Mouse (Mus musculus) heart, postnatal 0 days (tissue): Measurements from ENCODE around the gene Agmo. TPM values are rescaled to one million over a fixed set of nuclear protein-coding genes. Genes with fewer than 3 reads are reported as not detected.

Source experiments
- ATAC-seq: fragments of 200-750 bp; cut with Nextera tagmentation; 2 replicates; pipeline ENCODE4 v1.8.0; 2017; ENCODE audit warnings: low read depth, moderate number of reproducible peaks, moderate library complexity; ENCODE audit not compliant: insufficient read depth
- DNase-seq: peaks from one replicate; pipeline ENCODE4 v3.0.0-alpha.2; 2016; ENCODE audit warnings: low spot score
- H3K27ac ChIP-seq: fragments of 300-500 bp; sonication (generic); 2 replicates; pipeline ENCODE4 v1.5.1; 2014; ENCODE audit warnings: low read depth, mild to moderate bottlenecking
- H3K27me3 ChIP-seq: fragments of 300-500 bp; sonication (generic); 2 replicates; pipeline ENCODE4 v1.6.1; 2014; ENCODE audit warnings: low read length, mixed read lengths; ENCODE audit not compliant: control insufficient read depth, insufficient read depth
- H3K36me3 ChIP-seq: fragments of 300-500 bp; sonication (generic); replicated peaks from 2 replicates; pipeline ENCODE4 v1.6.1; 2014; ENCODE audit warnings: low read length, mixed read lengths; ENCODE audit not compliant: control insufficient read depth, insufficient read depth
- H3K4me1 ChIP-seq: fragments of 300-500 bp; sonication (generic); 2 replicates; pipeline ENCODE4 v1.6.1; 2014; ENCODE audit warnings: antibody characterized with exemption; ENCODE audit not compliant: control insufficient read depth, insufficient read depth
- H3K4me2 ChIP-seq: fragments of 300-500 bp; sonication (generic); 2 replicates; pipeline ENCODE4 v1.6.1; 2014; ENCODE audit warnings: low read depth, mild to moderate bottlenecking, low read length, moderate library complexity
- H3K4me3 ChIP-seq: fragments of 300-500 bp; sonication (generic); 2 replicates; pipeline ENCODE4 v1.5.1; 2014; ENCODE audit warnings: low read depth, low read length
- H3K9ac ChIP-seq: fragments of 300-500 bp; sonication (generic); replicated peaks from 2 replicates; pipeline ENCODE4 v1.6.1; 2014; ENCODE audit warnings: low read depth, low read length, mixed read lengths
- H3K9me3 ChIP-seq: fragments of 300-500 bp; sonication (generic); replicated peaks from 2 replicates; pipeline ENCODE4 v1.6.1; 2016; ENCODE audit warnings: low read length; ENCODE audit not compliant: control insufficient read depth
- CTCF ChIP-seq: IDR thresholded peaks from 2 replicates; pipeline ENCODE4 v1.5.1; 2016; ENCODE audit warnings: antibody characterized with exemption, control low read depth, low read depth
- EP300 ChIP-seq: IDR thresholded peaks from 2 replicates; pipeline ENCODE4 v1.6.1; 2016; ENCODE audit warnings: antibody characterized with exemption, low read depth
- WGBS: fragments of 180-500 bp; shearing (Covaris S2); extraction: QIAGEN DNeasy Blood & Tissue Kit; methylation state at CpG from one replicate; pipeline ENCODE4 v1.1.7; 2014; 5-methylcytosine and 5-hydroxymethylcytosine counted together
- polyA plus RNA-seq: library from polyadenylated mRNA; unstranded; fragments of >200 nt; fragmentation: Nextera tagmentation; extraction: Ambion mirVana; gene quantifications from 2 replicates; pipeline ENCODE4 v1.2.1, GENCODE M21; 2015
- total RNA-seq: library from RNA; depleted of rRNA; stranded (reverse); fragments of >200 nt; gene quantifications from 2 replicates; pipeline ENCODE4 v1.2.3, GENCODE M21; 2014; ENCODE audit warnings: low replicate concordance

Gene Agmo
- total and polyA plus RNA-seq, 2 experiments from 2014 or later: 0.70 to 1.9 TPM

DNA sequence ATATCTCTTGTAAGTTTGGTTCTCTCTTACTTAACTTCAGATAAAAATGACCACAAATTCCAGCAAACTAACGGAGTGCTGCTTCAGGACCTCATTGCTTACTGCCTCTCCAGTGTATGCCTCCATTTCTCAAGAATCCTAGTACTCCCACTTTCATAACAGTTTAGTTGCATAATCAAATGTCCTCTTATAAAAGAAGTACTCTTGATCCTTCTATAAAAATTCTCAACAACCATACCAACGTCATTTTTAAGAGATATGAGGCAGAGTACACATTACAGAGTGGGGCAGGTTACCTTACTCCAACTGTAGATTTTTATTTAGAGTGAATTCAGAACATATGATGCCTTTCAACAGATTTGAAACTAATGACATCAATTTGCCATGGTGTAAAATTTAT, 15.7 kb downstream of the Agmo start:
- Histone ChIP-seq H3K4me1 (no peaks in the 10 kb centered on the region), H3K4me2 (no peak overlapping the region), H3K27me3 (no peaks in the 10 kb centered on the region), H3K9ac (no peak overlapping the region), H3K9me3 (no peaks in the 10 kb centered on the region), H3K36me3 (no peaks in the 10 kb centered on the region), H3K27ac (no peak overlapping the region), H3K4me3 (no peak overlapping the region)
- no peak for DNase-seq
- no peak for TF ChIP-seq EP300
- TF ChIP-seq CTCF: no peak
- no peak for ATAC-seq
- 62% methylated on average over 2 of the region's 2 CpGs for WGBS

DNA sequence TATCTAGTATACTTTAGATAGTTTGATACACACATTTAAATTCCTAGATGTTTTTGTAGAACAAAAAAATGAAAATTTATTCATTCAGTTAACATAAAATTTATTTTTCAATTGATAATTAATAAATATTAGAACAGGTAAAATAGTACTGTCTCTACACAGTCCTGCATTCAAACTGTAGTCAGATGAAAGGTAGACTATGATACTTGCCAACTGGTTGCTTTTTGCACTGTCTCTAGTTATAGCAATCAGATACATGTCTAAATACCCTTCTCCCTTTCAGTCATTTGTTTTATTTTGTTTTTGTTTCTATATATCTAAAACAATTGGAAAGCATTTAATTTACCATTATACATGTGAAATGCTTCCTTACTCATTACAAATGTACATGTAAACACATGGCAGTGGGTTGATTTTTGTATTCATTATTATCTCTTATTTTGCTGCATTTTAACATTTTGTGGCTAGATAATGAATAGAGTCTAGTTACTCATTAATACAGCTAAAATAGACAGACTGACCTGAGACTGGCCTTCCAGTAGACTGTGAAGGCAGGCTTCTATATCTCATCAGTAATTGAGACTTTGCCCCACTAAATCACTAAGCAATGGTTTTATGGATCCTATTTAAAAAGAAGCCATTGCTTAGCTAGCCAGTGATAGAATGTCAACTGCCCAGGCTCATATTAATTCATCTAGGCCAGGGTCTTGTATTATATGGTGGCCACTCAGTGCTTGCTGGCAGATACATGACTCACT, 18.5 kb downstream of the Agmo start:
- no peak overlapping the region for H3K27ac ChIP-seq
- no peaks in the 10 kb centered on the region for H3K4me1 ChIP-seq
- no peak overlapping the region for H3K9ac ChIP-seq
- no peak overlapping the region for H3K4me2 ChIP-seq
- no peaks in the 10 kb centered on the region for H3K9me3 ChIP-seq
- DNase-seq: no peak
- no peak for ATAC-seq
- H3K27me3 ChIP-seq: no peaks in the 10 kb centered on the region
- no peak overlapping the region for H3K4me3 ChIP-seq
- H3K36me3 ChIP-seq: no peaks in the 10 kb centered on the region
- TF ChIP-seq CTCF (no peak), EP300 (no peak)

DNA sequence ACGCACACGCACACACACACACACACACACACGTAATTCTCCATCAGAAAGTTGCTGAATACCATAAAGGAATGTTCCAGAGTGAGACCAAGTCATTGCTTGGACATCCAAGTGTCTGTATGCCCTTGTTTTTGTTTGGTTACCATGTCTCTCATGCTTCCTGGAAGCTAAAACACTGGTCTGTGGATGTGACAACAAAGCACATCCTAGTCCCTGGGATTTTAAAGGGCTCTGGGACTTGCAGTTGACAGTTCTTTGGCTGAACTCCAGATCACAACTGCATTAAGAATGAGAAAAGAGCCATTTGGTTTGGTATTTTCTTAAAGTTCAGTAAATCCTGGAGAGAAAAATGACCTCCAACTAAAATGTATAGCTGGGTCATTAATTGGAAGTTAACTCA, 22.2 kb downstream of the Agmo start:
- Histone ChIP-seq H3K27me3 (no peaks in the 10 kb centered on the region), H3K4me3 (no peak overlapping the region), H3K27ac (no peak overlapping the region), H3K4me2 (no peak overlapping the region), H3K36me3 (no peaks in the 10 kb centered on the region), H3K4me1 (no peaks in the 10 kb centered on the region), H3K9me3 (no peaks in the 10 kb centered on the region), H3K9ac (no peak overlapping the region)
- DNase-seq (peak; percentile 33), ATAC-seq (no peak)
- TF ChIP-seq EP300 (no peak), CTCF (no peak)
- WGBS: 86% methylated on average over 3 of the region's 3 CpGs

DNA sequence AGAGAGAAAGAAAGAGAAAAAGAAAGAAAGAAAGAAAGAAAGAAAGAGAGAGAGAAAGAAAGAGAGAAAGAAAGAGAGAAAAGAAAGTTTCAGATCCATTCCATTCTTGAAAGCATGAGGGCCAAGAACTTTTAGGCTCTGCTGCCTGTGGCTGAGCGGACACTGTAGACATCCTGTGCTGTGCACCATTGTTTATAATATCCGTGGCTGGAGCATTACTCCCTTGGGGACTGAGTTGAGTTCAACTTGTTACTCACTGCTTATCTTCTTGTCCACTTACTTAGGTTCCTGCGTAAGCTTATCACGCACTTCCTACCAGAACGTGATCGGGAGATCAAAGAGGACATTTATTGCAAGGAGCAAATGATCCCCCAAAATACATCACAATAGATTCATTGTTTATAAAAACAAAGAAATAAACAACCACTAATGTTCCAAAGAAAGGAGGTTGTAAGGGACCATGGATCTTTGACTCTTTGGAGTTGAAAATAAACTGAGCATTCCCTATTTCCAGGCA, 27.3 kb downstream of the Agmo start:
- no peaks in the 10 kb centered on the region for H3K27me3 ChIP-seq
- no peak for TF ChIP-seq CTCF
- TF ChIP-seq EP300: 0 out of 2 replicates have a peak, but pooled peaks have one; percentile 29
- H3K9me3 ChIP-seq: no peaks in the 10 kb centered on the region
- 30% methylated on average over 6 of the region's 6 CpGs for WGBS
- no peak overlapping the region for H3K27ac ChIP-seq
- ATAC-seq: no peak; the same call in 1 of the 2 replicates
- H3K4me2 ChIP-seq: no peak overlapping the region
- peak; percentile 23 for DNase-seq
- no peaks in the 10 kb centered on the region for H3K36me3 ChIP-seq
- H3K9ac ChIP-seq: no peak overlapping the region
- H3K4me3 ChIP-seq: no peak overlapping the region
- H3K4me1 ChIP-seq: no peaks in the 10 kb centered on the region

DNA sequence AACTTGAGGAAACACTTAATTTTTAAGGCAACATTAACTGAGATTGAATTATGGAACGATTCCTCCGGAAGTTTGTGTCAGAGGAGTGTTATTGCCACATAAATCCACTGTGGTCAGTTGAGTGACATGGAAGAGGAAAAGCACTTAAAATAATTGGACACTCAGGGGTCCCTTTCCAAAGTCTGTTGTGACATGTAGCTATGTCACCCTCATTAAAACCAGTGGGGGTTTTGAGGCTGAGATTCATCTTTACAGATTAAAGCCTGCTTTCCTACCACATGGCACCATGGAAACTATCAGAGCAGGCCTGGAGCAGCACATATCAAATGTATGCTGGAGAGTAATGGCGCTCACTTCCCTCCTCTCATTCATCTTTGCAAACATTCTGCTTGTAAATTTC, 31.2 kb downstream of the Agmo start:
- no peaks in the 10 kb centered on the region for H3K27me3 ChIP-seq
- no peaks in the 10 kb centered on the region for H3K36me3 ChIP-seq
- WGBS: 59% methylated on average over 3 of the region's 3 CpGs
- DNase-seq: no peak
- H3K4me3 ChIP-seq: no peak overlapping the region
- TF ChIP-seq EP300 (no peak), CTCF (no peak)
- no peaks in the 10 kb centered on the region for H3K9me3 ChIP-seq
- no peak overlapping the region for H3K4me2 ChIP-seq
- ATAC-seq: no peak
- H3K27ac ChIP-seq: no peak overlapping the region
- no peaks in the 10 kb centered on the region for H3K4me1 ChIP-seq
- H3K9ac ChIP-seq: no peak overlapping the region
